Mouse (Mus musculus) kidney, embryonic 15.5 days (tissue): ENCODE results near the gene Gdf11. TPM values are rescaled to one million over a fixed set of nuclear protein-coding genes. Genes with fewer than 3 reads are reported as not detected.

Source experiments
- ATAC-seq: fragments of 200-750 bp; cut with Nextera tagmentation; replicated peaks from 2 replicates; pipeline ENCODE4 v1.8.0; 2017; ENCODE audit warnings: moderate TSS enrichment; ENCODE audit not compliant: low FRiP score
- H3K27ac ChIP-seq: fragments of 300-500 bp; sonication (generic); 2 replicates; pipeline ENCODE4 v1.5.1; 2015; ENCODE audit warnings: mild to moderate bottlenecking, inconsistent platforms
- H3K27me3 ChIP-seq: fragments of 300-500 bp; sonication (generic); 2 replicates; pipeline ENCODE4 v1.6.1; 2015; ENCODE audit warnings: inconsistent platforms
- H3K36me3 ChIP-seq: fragments of 300-500 bp; sonication (generic); 2 replicates; pipeline ENCODE4 v1.6.1; 2015; ENCODE audit warnings: inconsistent platforms
- H3K4me1 ChIP-seq: fragments of 300-500 bp; sonication (generic); 2 replicates; pipeline ENCODE4 v1.6.1; 2015; ENCODE audit warnings: inconsistent platforms
- H3K4me2 ChIP-seq: fragments of 300-500 bp; sonication (generic); 2 replicates; pipeline ENCODE4 v1.6.1; 2015; ENCODE audit warnings: moderate library complexity, mild to moderate bottlenecking, inconsistent platforms
- H3K4me3 ChIP-seq: fragments of 300-500 bp; sonication (generic); replicated peaks from 2 replicates; pipeline ENCODE4 v1.5.1; 2015; ENCODE audit warnings: mild to moderate bottlenecking, inconsistent platforms
- H3K9ac ChIP-seq: fragments of 300-500 bp; sonication (generic); 2 replicates; pipeline ENCODE4 v1.6.1; 2015; ENCODE audit warnings: mild to moderate bottlenecking, inconsistent platforms
- H3K9me3 ChIP-seq: fragments of 300-500 bp; sonication (generic); replicated peaks from 2 replicates; pipeline ENCODE4 v1.6.1; 2016; ENCODE audit warnings: inconsistent platforms
- WGBS: fragments of 180-500 bp; shearing (Covaris S2); methylation state at CpG from one replicate; pipeline ENCODE4 v1.1.7; 2015; ENCODE audit warnings: mixed read lengths; 5-methylcytosine and 5-hydroxymethylcytosine counted together
- polyA plus RNA-seq: library from polyadenylated mRNA; unstranded; fragments of >200 nt; fragmentation: Nextera tagmentation; extraction: Ambion mirVana; gene quantifications from 2 replicates; pipeline ENCODE4 v1.2.1, GENCODE M21; 2015

Gene Gdf11
- polyA plus RNA-seq, 1 experiment from 2014 or later, result 7.2 TPM

DNA sequence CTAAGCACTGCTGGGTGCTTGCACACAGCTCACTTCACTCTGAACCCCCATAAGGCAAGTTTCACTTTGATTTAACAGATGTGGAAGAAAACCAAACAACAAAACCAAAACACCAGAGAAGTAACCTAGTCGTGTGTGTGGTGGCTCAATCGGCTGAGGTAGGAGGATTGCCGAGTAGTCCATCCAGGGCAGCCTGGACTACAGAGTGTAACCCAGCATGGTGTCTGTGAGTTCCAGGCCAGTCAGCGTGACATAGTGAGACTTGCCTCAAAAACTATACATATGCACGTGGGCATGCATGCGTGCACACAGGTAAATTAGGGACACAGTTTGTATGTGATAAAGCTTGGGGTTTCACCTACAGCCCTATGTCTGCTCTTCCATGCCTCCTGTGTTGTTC, 25.9 kb upstream of the Gdf11 start:
- no peaks in the 10 kb centered on the region for H3K9me3 ChIP-seq
- ATAC-seq, result no peak
- H3K4me2 ChIP-seq, result no peak overlapping the region
- no peak overlapping the region for H3K4me3 ChIP-seq
- no peak overlapping the region for H3K27ac ChIP-seq
- 88% methylated on average over 6 of the region's 6 CpGs for WGBS
- no peak overlapping the region for H3K9ac ChIP-seq
- peaks cover 59% of the 10 kb centered on the region for H3K36me3 ChIP-seq
- H3K27me3 ChIP-seq, result no peaks in the 10 kb centered on the region
- peaks cover 54% of the 10 kb centered on the region for H3K4me1 ChIP-seq

DNA sequence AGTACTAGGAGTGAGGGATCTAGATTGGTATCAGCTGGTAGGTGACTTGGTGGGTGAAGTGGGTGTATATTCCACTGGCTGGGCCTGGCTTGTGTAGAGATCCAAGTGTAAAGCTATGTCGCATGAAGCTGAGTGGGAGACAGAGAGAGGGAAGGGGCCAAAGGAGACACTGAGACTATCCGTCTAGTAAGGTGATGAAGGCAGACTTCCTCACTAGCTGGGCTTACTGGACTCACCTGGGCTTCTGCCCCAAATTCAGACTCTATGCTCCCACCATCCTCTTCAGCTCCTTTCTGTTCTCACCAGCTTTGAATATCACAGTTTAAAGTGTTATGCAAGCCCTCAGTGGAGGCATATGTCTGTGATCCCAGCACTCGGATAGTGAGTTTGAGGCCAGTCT, 25.1 kb upstream of the Gdf11 start:
- no peaks in the 10 kb centered on the region for H3K9me3 ChIP-seq
- no peak for ATAC-seq
- peaks cover 66% of the 10 kb centered on the region for H3K36me3 ChIP-seq
- peaks cover 48% of the 10 kb centered on the region for H3K4me1 ChIP-seq
- no peak overlapping the region for H3K9ac ChIP-seq
- no peak overlapping the region for H3K27ac ChIP-seq
- H3K4me3 ChIP-seq, result no peak overlapping the region
- no peak overlapping the region for H3K4me2 ChIP-seq
- WGBS, result 88% methylated on average over 3 of the region's 3 CpGs
- no peaks in the 10 kb centered on the region for H3K27me3 ChIP-seq

DNA sequence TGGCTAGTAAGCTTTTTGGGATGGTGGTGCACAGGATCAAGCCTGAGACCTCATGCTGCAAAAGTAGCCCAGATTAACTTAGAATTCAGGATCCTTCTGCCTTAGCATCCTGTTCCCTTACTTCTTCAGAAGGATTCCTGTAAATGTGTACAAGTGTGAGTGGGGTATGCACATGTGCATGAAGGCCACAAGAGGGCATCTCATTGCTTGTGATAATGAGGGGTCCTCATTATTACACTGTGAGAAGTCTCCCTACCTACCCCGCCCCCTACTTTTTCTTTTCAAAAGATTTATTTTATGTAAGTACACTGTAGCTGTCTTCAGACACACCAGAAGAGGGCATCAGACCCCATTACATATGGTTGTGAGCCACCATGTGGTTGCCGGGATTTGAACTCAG, 24.0 kb upstream of the Gdf11 start:
- no peak for ATAC-seq
- peaks cover 70% of the 10 kb centered on the region for H3K36me3 ChIP-seq
- no peak overlapping the region for H3K4me2 ChIP-seq

DNA sequence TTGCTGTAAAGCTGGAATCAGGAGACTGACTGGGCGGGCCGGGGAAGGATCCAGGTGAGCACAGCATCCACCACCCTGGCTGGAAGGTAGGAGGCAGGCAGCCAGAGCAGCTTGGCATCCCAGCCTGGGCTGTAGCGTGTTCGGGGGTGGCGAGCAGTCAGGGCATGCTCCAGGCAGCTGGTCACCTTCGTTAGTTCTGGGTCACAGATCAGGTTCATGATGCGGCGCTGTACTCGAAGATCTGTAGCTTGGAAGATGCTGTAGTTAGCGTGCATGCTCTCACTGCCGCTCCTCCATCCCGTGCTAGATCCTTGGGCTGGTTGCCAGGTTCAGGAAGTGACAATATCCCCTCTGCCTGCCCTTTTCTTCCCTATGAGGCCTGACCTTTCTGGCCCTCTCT, 22.2 kb upstream of the Gdf11 start:
- H3K36me3 ChIP-seq, result peaks cover 67% of the 10 kb centered on the region
- H3K27ac ChIP-seq, result peak overlapping the region; percentile 37; the same call in 1 of the 2 replicates
- H3K27me3 ChIP-seq, result no peaks in the 10 kb centered on the region
- H3K4me2 ChIP-seq, result no peak overlapping the region
- H3K4me1 ChIP-seq, result peaks cover 40% of the 10 kb centered on the region
- WGBS, result 66% methylated on average over 12 of the region's 12 CpGs
- no peak overlapping the region for H3K4me3 ChIP-seq
- ATAC-seq, result no peak
- H3K9ac ChIP-seq, result no peak overlapping the region
- H3K9me3 ChIP-seq, result no peaks in the 10 kb centered on the region

More for the DNA sequence above, 24.0 kb upstream of the Gdf11 start:
- no peaks in the 10 kb centered on the region for H3K27me3 ChIP-seq
- H3K27ac ChIP-seq, result no peak overlapping the region
- H3K4me1 ChIP-seq, result peaks cover 48% of the 10 kb centered on the region
- no peak overlapping the region for H3K9ac ChIP-seq
- H3K9me3 ChIP-seq, result no peaks in the 10 kb centered on the region
- no peak overlapping the region for H3K4me3 ChIP-seq
- WGBS, result 94% methylated on average over 2 of the region's 2 CpGs

DNA sequence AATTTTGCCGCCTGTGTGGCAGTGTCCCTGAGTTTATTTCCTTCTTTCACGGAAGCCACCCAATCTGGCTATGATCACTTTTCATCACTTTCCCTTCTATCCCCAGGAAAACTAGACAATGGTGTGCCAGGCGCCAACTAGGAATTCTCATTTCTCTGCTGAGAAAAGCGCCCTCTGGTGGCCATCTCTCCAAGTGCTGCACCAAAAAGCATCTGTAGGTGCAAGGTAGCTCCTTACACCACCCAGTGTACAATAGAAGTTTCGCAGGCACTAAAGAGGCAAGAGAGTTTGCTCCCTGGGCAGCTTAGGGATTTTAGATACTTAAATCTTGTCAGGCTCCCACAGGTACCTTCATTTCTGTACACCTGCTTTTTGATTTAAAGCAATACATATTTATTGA, 21.7 kb upstream of the Gdf11 start:
- no peaks in the 10 kb centered on the region for H3K27me3 ChIP-seq
- 8% methylated on average over 5 of the region's 5 CpGs for WGBS
- no peak overlapping the region for H3K9ac ChIP-seq
- H3K4me3 ChIP-seq, result no peak overlapping the region
- 0 out of 2 replicates have a peak overlapping the region, but pooled peaks have one; percentile 37 for H3K27ac ChIP-seq
- H3K4me2 ChIP-seq, result no peak overlapping the region
- no peak for ATAC-seq
- peaks cover 64% of the 10 kb centered on the region for H3K36me3 ChIP-seq
- no peaks in the 10 kb centered on the region for H3K9me3 ChIP-seq
- H3K4me1 ChIP-seq, result peaks cover 38% of the 10 kb centered on the region

DNA sequence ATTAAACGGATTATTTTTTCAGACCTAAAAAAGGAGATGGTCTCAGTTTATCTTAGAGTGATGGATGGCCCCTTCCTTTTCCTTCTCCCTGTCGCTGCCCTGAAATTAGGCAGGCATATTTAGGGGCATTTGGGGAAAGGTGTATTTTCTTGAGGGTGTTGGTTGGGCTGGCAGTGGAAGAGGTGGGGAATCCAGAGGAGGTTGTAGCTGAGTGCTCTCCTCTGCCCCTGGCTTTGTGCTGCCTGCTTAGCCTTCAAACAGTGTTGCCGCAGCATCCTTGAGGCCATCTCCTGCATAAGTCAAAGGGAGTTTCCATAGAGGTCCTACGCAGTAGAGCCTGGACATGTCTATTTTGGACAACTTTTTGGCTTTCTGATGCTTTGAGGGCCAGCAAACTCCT, 21.3 kb upstream of the Gdf11 start:
- peaks cover 60% of the 10 kb centered on the region for H3K36me3 ChIP-seq
- no peak for ATAC-seq
- no peak overlapping the region for H3K4me2 ChIP-seq
- no peaks in the 10 kb centered on the region for H3K9me3 ChIP-seq
- H3K4me1 ChIP-seq, result peaks cover 36% of the 10 kb centered on the region
- H3K9ac ChIP-seq, result no peak overlapping the region
- H3K27me3 ChIP-seq, result no peaks in the 10 kb centered on the region
- WGBS, result 76% methylated on average over 4 of the region's 4 CpGs
- no peak overlapping the region for H3K27ac ChIP-seq
- H3K4me3 ChIP-seq, result no peak overlapping the region

DNA sequence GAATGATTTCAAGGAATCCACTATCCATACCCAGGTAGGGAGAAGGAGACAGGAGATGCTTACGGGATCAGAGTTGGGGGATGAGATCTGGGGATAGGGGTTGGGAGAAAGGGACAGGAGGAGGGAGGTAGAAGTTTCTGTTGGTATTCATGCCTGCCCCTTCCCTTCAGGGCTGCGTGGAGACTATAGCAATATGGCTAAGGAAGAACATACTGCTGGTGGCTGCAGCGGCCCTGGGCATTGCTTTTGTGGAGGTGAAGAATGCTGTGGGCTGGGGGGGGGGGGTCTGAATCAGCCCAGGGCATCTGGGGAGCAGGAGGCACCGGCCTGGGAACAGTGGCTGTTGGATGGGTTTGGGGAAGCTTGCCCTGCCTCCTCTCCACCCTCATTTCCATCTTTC, 20.8 kb upstream of the Gdf11 start:
- no peak overlapping the region for H3K4me3 ChIP-seq
- H3K4me1 ChIP-seq, result peaks cover 36% of the 10 kb centered on the region
- no peak overlapping the region for H3K27ac ChIP-seq
- H3K9ac ChIP-seq, result no peak overlapping the region
- H3K4me2 ChIP-seq, result peak overlapping the region; percentile 71; the same call in 1 of the 2 replicates
- no peaks in the 10 kb centered on the region for H3K27me3 ChIP-seq
- WGBS, result 88% methylated on average over 4 of the region's 4 CpGs
- peaks cover 54% of the 10 kb centered on the region for H3K36me3 ChIP-seq
- no peak for ATAC-seq
- H3K9me3 ChIP-seq, result no peaks in the 10 kb centered on the region

DNA sequence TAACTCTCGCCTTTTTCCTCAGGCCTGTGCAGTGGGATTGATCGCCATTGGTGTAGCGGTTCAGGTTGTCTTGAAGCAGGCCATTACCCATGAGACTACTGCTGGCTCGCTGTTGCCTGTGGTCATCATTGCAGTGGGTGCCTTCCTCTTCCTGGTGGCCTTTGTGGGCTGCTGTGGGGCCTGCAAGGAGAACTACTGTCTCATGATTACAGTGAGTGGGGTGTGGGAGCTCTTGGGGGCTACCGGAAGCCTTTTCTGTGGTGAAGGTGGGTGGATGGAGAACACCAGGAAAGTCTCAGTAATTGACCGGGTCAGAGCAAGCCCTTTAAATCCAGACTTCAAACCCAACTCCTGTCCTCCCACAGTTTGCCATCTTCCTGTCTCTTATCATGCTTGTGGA, 19.9 kb upstream of the Gdf11 start:
- Histone ChIP-seq H3K9ac (no peak overlapping the region), H3K27ac (0 out of 2 replicates have a peak overlapping the region, but pooled peaks have one; percentile 15), H3K27me3 (no peaks in the 10 kb centered on the region), H3K36me3 (peaks cover 46% of the 10 kb centered on the region), H3K9me3 (no peaks in the 10 kb centered on the region), H3K4me3 (peak overlapping the region; percentile 91), H3K4me2 (peak overlapping the region; percentile 71), H3K4me1 (peaks cover 36% of the 10 kb centered on the region)
- ATAC-seq, result no peak
- WGBS, result 83% methylated on average over 6 of the region's 6 CpGs

DNA sequence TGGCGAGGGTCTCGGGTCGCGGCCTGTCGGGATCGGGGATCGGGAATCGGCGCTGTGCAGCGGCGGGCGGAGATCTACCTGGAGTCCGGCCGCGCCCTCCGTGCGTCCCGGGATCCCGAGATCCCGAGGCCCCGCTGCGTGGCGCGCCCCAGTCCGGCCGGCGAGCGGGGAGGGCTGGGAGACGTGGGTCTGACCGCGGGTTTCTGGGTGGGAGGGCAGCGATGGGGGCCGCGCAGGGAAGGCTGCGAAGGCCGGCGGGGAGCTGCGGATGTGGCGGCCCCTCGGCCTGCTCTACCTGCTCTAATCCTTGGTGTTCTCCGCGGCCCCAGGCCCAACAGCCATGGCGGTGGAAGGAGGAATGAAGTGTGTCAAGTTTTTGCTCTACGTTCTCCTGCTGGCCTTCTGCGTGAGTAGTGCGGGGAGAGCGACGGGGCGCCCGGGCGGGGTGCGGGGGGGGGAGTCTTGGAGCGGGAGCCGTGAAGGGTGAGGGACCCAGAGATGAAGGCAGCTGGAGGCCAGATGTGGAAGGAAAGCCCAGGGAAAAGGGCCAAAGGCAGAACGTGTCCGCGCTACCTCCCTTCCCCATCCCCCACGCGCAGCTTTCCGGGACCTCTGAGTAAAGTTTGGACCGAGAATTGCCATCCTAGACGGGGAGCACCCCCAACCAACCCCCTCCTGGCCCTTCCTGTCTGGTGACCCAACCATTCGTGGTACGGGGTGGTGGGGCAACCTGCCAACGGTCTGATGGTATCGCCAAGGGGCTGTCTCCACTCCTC, 18.7 kb upstream of the Gdf11 start:
- Histone ChIP-seq H3K36me3 (peaks cover 36% of the 10 kb centered on the region), H3K27me3 (no peaks in the 10 kb centered on the region), H3K4me2 (peak overlapping the region; percentile 71), H3K9me3 (no peaks in the 10 kb centered on the region), H3K9ac (peak overlapping the region; percentile 93), H3K27ac (peak overlapping the region; percentile 93), H3K4me3 (peak overlapping the region; percentile 91), H3K4me1 (peaks cover 36% of the 10 kb centered on the region)
- ATAC-seq, result peak; percentile 34
- WGBS, result under 1% methylated on average over 58 of the region's 66 CpGs

DNA sequence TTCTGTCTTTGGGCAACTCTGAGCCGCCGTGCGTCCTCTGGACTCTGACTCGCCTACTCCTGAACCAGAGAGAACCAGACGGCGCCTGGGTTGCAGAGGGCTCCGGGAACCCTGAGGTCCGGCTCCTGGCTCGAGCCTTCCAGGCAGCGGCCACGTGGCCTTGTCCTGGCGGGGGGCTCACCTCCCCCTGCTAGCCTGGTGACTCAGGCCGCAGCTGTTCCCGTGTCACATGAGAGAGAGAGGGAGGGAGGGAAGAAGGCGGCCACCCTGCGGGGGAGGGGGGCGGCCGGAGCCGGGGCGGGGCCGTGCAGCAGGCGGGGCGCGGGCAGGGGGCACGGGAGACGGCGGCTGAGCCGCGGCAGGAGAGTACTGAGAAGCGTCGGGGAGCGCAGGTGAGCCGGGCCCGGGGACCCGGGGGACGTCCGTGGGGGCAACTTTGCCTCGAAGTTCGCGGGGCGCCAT, 18.1 kb upstream of the Gdf11 start:
- under 1% methylated on average over 41 of the region's 41 CpGs for WGBS
- H3K4me2 ChIP-seq, result peak overlapping the region; percentile 71
- H3K9ac ChIP-seq, result peak overlapping the region; percentile 93
- peaks cover 36% of the 10 kb centered on the region for H3K4me1 ChIP-seq
- ATAC-seq, result peak; percentile 86
- H3K4me3 ChIP-seq, result peak overlapping the region; percentile 91
- peak overlapping the region; percentile 93 for H3K27ac ChIP-seq
- peaks cover 29% of the 10 kb centered on the region for H3K36me3 ChIP-seq
- H3K27me3 ChIP-seq, result no peaks in the 10 kb centered on the region
- no peaks in the 10 kb centered on the region for H3K9me3 ChIP-seq

DNA sequence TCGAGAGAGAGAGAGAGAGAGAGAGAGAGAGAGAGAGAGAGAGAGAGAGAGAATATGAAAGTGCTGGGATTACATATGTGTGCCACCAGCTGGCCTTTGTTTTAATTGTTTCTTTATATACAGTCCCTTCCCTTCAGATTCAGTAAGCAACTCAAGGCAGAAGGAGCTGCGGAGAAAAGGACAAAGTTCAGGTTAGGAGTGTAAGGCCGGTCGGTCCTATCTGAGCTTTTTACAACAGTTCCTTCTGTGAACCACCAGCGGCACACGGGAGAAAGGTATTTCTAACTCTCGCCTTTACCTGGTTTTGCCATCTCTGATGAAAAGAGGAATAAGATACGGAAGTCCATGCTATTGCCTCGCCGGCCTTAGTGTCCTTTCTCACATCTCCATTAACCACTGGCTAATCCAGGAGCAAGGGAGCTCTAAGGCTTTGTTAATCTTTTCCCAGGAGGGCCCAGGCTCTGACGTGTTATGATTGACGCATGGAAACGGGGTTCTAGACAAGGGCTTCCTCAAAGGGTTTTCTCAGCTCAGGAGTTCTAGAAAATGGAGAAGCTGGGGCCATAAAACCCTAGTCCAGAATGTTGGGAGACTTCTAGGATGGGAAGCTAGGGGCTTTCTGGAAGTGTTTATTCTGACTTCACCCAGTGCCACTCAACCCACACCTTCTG, 17.4 kb upstream of the Gdf11 start:
- Histone ChIP-seq H3K36me3 (peaks cover 22% of the 10 kb centered on the region), H3K27ac (peak overlapping the region; percentile 93), H3K4me2 (peak overlapping the region; percentile 71), H3K4me1 (peaks cover 34% of the 10 kb centered on the region), H3K27me3 (no peaks in the 10 kb centered on the region), H3K4me3 (peak overlapping the region; percentile 91), H3K9ac (peak overlapping the region; percentile 93), H3K9me3 (no peaks in the 10 kb centered on the region)
- peak; percentile 12; the same call in 1 of the 2 replicates for ATAC-seq
- 59% methylated on average over 13 of the region's 13 CpGs for WGBS

DNA sequence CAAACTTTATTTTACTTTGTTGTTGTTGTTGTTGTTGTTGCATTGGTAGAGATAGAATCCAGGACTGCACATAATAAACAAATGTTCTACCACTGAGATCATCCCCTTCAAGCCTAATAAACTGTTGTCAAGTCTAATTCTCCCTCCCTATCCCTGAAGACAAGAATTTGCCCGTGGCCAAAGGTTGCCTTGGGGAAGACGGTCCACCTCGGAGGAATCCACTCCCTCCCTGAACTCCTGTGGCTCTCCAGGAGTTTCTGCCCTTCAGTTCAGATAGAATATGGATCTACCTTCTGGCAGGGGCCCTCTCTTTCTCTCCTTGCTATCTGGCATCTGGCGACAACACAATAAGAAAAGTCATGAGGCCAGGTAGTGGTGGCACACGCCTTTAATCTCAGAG, 13.3 kb upstream of the Gdf11 start:
- Histone ChIP-seq H3K4me2 (no peak overlapping the region), H3K9me3 (no peaks in the 10 kb centered on the region), H3K4me1 (peaks cover 9% of the 10 kb centered on the region), H3K9ac (no peak overlapping the region), H3K4me3 (no peak overlapping the region), H3K27me3 (no peaks in the 10 kb centered on the region), H3K27ac (no peak overlapping the region), H3K36me3 (no peaks in the 10 kb centered on the region)
- WGBS, result 79% methylated on average over 5 of the region's 5 CpGs
- ATAC-seq, result no peak
